In the genomic region with DNA sequence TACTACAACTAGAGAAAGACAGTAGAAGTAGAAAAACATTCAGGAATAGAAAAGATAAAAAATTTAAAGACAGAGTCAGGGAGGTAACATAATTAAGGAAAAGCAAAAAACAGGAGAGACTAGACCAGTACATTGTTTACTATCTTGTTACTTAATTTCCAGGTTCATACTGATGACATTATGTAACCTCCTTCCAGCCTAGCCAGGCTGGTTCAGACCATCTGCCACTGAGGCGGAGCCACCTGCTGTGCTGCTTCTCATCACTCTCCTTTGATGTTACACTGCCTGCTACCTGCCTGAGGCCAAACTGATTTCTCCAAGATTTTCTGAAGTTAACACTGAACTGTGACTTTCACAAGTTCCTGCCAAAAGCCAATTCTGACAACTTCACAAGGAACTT, we compare ENCODE assay signal across 28 mouse cellular contexts.
DNase-seq lines count a peak whose midpoint lies in the region; ATAC-seq and TF ChIP-seq lines count a peak whose summit lies in the region.
"Had no signal": no experiment of that assay in that cellular context is flagged by ENCODE, and none has a peak within 500 bp of the region (broad histone marks: within the 10 kb centered on the region; RNA-seq: fewer than 3 reads in every experiment).

No protein-coding gene starts in this region.

- no peaks in the 10 kb centered on the region for H3K27me3 ChIP-seq in ES-Bruce4 (ENCODE audit: control insufficient read depth, insufficient read depth, low read length, poor library complexity, severe bottlenecking)
- H3K27me3 ChIP-seq in midbrain, embryonic 16.5 days (ENCODE audit: control insufficient read depth, insufficient read depth, low read depth, low read length), result no peaks in the 10 kb centered on the region
- H3K27me3 ChIP-seq: liver, embryonic 15.5 days; neural tube, embryonic 12.5 days had no signal

- no peaks in the 10 kb centered on the region for H3K36me3 ChIP-seq in ES-Bruce4 (ENCODE audit: control insufficient read depth, insufficient read depth, low read length, poor library complexity, severe bottlenecking)
- no peaks in the 10 kb centered on the region for H3K36me3 ChIP-seq in midbrain, embryonic 16.5 days (ENCODE audit: control insufficient read depth, insufficient read depth, low read length)
- H3K36me3 ChIP-seq: liver, embryonic 15.5 days; neural tube, embryonic 12.5 days had no signal

- DNase-seq in R1 (ENCODE audit: low read depth, low spot score), result peak; percentile 54
- peak; percentile 72 to 82 for DNase-seq in cerebellum, adult 18-20 months
- peak; percentile 56 to 70 for DNase-seq in cerebellum, postnatal 10 days
- no peak for DNase-seq in frontal cortex, adult 2 months (ENCODE audit: extremely low spot score in 1 of 2, low spot score in 1 of 2)
- DNase-seq: adrenal gland, postnatal 14 days; gastrocnemius, postnatal 10 days; heart, postnatal 14 days; kidney, adult 18-20 months; kidney, postnatal 36 days; layer of hippocampus, postnatal 36 days; lung, embryonic 14.5 days; lung, postnatal 14 days; right cerebral cortex, adult 18-20 months; right cerebral cortex, postnatal 4 days; thymus, adult 18-20 months; thymus, postnatal 25 days had no signal

- H3K27ac ChIP-seq in ES-Bruce4 (ENCODE audit: insufficient read depth, low read length), result no peak overlapping the region
- no peak overlapping the region for H3K27ac ChIP-seq in midbrain, embryonic 16.5 days (ENCODE audit: low read length)
- H3K27ac ChIP-seq: layer of hippocampus, adult 2 months; liver, embryonic 15.5 days; neural tube, embryonic 12.5 days; stomach, postnatal 0 days had no signal

- peaks cover 14% of the 10 kb centered on the region for H3K9me3 ChIP-seq in ES-Bruce4 (replicated peaks; ENCODE audit: control insufficient read depth, insufficient read depth, low read length, poor library complexity, severe bottlenecking)
- no peaks in the 10 kb centered on the region for H3K9me3 ChIP-seq in midbrain, embryonic 16.5 days (replicated peaks; ENCODE audit: control insufficient read depth, low read length, poor library complexity, severe bottlenecking)
- H3K9me3 ChIP-seq: liver, embryonic 15.5 days; neural tube, embryonic 12.5 days had no signal

- 0 out of 2 replicates have a peak, but pooled peaks have one; percentile 53 for TF ChIP-seq EP300 in ES-Bruce4 (IDR thresholded peaks at IDR 0.05; ENCODE audit: insufficient read depth, low read depth, low read length)

- TF ChIP-seq POLR2A in ES-Bruce4 (IDR thresholded peaks at IDR 0.05; ENCODE audit: insufficient read depth, low read length), result no peak

- TF ChIP-seq CTCF in ES-Bruce4 (IDR thresholded peaks at IDR 0.05; ENCODE audit: low read depth, low read length), result no peak

- H3K9ac ChIP-seq in ES-Bruce4 (ENCODE audit: low read depth, poor library complexity, severe bottlenecking), result no peak overlapping the region
- no peak overlapping the region for H3K9ac ChIP-seq in midbrain, embryonic 16.5 days (ENCODE audit: low read depth, low read length)
- H3K9ac ChIP-seq: liver, embryonic 15.5 days; lung, embryonic 14.5 days; neural tube, embryonic 12.5 days had no signal

- no peak overlapping the region for H3K4me3 ChIP-seq in ES-Bruce4 (ENCODE audit: low read depth, low read length)
- no peak overlapping the region for H3K4me3 ChIP-seq in midbrain, embryonic 16.5 days (ENCODE audit: low read depth, low read length)
- H3K4me3 ChIP-seq: layer of hippocampus, adult 2 months; liver, embryonic 15.5 days; myocyte; neural tube, embryonic 12.5 days had no signal

- 92% methylated on average over 1 of the region's 1 CpGs for WGBS in midbrain, embryonic 16.5 days

- no peak for ATAC-seq in megakaryocyte progenitor cell, adult 5-6 weeks (replicated peaks; ENCODE audit: poor library complexity)
- ATAC-seq in midbrain, embryonic 16.5 days, result no peak
- ATAC-seq: CD4-positive, CD25-positive, alpha-beta regulatory T cell, adult 4 months; forebrain, embryonic 14.5 days; hindbrain, embryonic 16.5 days had no signal

- no peak overlapping the region for H3K4me2 ChIP-seq in midbrain, embryonic 16.5 days (ENCODE audit: low read length)
- H3K4me2 ChIP-seq: liver, embryonic 15.5 days; lung, embryonic 14.5 days; midbrain, embryonic 11.5 days; neural tube, embryonic 12.5 days had no signal

- no peaks in the 10 kb centered on the region for H3K4me1 ChIP-seq in ES-Bruce4 (ENCODE audit: control insufficient read depth, insufficient read depth, low read length)
- H3K4me1 ChIP-seq in midbrain, embryonic 16.5 days (ENCODE audit: control insufficient read depth, insufficient read depth, low read length), result no peaks in the 10 kb centered on the region
- H3K4me1 ChIP-seq: liver, embryonic 15.5 days; neural tube, embryonic 12.5 days had no signal

Comparison
In these comparisons a context has a peak if more than half of its experiments do, and no peak if none do; other contexts are left out.
1. DNase-seq: peak in R1 (single experiment), cerebellum, adult 18-20 months (2 of 2) and cerebellum, postnatal 10 days (2 of 2); none in frontal cortex, adult 2 months (0 of 2).